Mouse (Mus musculus): ENCODE data around the gene She. TPM values are rescaled to one million over a fixed set of nuclear protein-coding genes. Genes with fewer than 3 reads are reported as not detected.

The She gene
- polyA plus RNA-seq, 1 experiment from 2014 or later, result 3.6 TPM

GRCm38 (mm10) chr3:89892517-89893106 is 61.4 kb downstream of the She start:
- H3K9ac ChIP-seq, result no peak overlapping the region
- no peak overlapping the region for H3K4me3 ChIP-seq (replicated peaks)
- ATAC-seq (ENCODE audit: insufficient read depth, low FRiP score, low read depth), result no peak
- no peaks in the 10 kb centered on the region for H3K36me3 ChIP-seq
- H3K27ac ChIP-seq, result no peak overlapping the region
- H3K4me2 ChIP-seq, result no peak overlapping the region
- H3K4me1 ChIP-seq, result no peaks in the 10 kb centered on the region
- H3K9me3 ChIP-seq, result no peaks in the 10 kb centered on the region
- H3K27me3 ChIP-seq (replicated peaks), result no peaks in the 10 kb centered on the region
- 87% methylated on average over 5 of the region's 5 CpGs for WGBS

GRCm38 (mm10) chr3:89896571-89896970 is 65.4 kb downstream of the She start:
- ATAC-seq (ENCODE audit: insufficient read depth, low FRiP score, low read depth), result no peak
- WGBS, result 37% methylated on average over 5 of the region's 5 CpGs
- Histone ChIP-seq H3K4me3 (replicated peaks) (no peak overlapping the region), H3K4me2 (no peak overlapping the region), H3K36me3 (no peaks in the 10 kb centered on the region), H3K27ac (peak overlapping the region; percentile 42), H3K27me3 (replicated peaks) (no peaks in the 10 kb centered on the region), H3K4me1 (peaks cover 8% of the 10 kb centered on the region), H3K9me3 (no peaks in the 10 kb centered on the region), H3K9ac (no peak overlapping the region)

- 64% methylated on average over 8 of the region's 8 CpGs for WGBS
- Histone ChIP-seq H3K9me3 (no peaks in the 10 kb centered on the region), H3K9ac (no peak overlapping the region), H3K36me3 (no peaks in the 10 kb centered on the region), H3K4me2 (no peak overlapping the region), H3K4me3 (replicated peaks) (no peak overlapping the region), H3K27me3 (replicated peaks) (no peaks in the 10 kb centered on the region), H3K27ac (no peak overlapping the region; the same call in 1 of the 2 replicates), H3K4me1 (peaks cover 8% of the 10 kb centered on the region)
- ATAC-seq (ENCODE audit: insufficient read depth, low FRiP score, low read depth), result no peak
Observed at GRCm38 (mm10) chr3:89897204-89897796, 66.1 kb downstream of the She start.

DNA sequence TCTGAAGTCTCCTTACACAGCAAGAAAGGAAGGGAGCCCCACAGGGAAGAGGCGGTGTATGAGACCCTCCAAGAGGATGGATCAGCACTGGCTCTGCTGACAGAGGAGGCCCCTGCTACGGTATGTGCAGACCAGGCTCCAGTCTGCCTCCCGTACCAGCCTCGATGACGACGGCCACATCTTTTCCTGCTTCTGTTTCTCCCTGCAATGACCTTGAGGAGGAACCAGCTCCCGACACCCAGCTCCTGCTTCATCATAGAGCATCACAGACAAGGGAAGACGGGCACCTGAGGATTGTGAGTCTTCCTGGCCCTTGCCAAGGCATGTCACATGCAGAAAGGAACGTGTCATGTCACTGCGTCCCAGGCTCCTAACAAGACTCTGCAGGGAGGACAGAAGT is 66.8 kb downstream of the She start:
- H3K27ac ChIP-seq, result no peak overlapping the region
- H3K9me3 ChIP-seq, result no peaks in the 10 kb centered on the region
- ATAC-seq (ENCODE audit: insufficient read depth, low FRiP score, low read depth), result no peak
- no peak overlapping the region for H3K9ac ChIP-seq
- H3K4me3 ChIP-seq (replicated peaks), result no peak overlapping the region
- no peaks in the 10 kb centered on the region for H3K27me3 ChIP-seq (replicated peaks)
- WGBS, result 75% methylated on average over 10 of the region's 10 CpGs
- H3K4me1 ChIP-seq, result peaks cover 8% of the 10 kb centered on the region
- no peaks in the 10 kb centered on the region for H3K36me3 ChIP-seq
- no peak overlapping the region for H3K4me2 ChIP-seq

- Histone ChIP-seq H3K4me2 (no peak overlapping the region), H3K9me3 (no peaks in the 10 kb centered on the region), H3K9ac (no peak overlapping the region), H3K27ac (no peak overlapping the region), H3K4me3 (replicated peaks) (no peak overlapping the region), H3K27me3 (replicated peaks) (no peaks in the 10 kb centered on the region), H3K4me1 (peaks cover 8% of the 10 kb centered on the region), H3K36me3 (no peaks in the 10 kb centered on the region)
- 59% methylated on average over 5 of the region's 5 CpGs for WGBS
- no peak for ATAC-seq (ENCODE audit: insufficient read depth, low FRiP score, low read depth)
Observed at GRCm38 (mm10) chr3:89898870-89899510, 67.8 kb downstream of the She start.

GRCm38 (mm10) chr3:89899511-89899908 is 68.3 kb downstream of the She start:
- Histone ChIP-seq H3K4me3 (replicated peaks) (no peak overlapping the region), H3K4me1 (peaks cover 8% of the 10 kb centered on the region), H3K4me2 (no peak overlapping the region), H3K9ac (no peak overlapping the region), H3K36me3 (no peaks in the 10 kb centered on the region), H3K27ac (no peak overlapping the region), H3K9me3 (no peaks in the 10 kb centered on the region), H3K27me3 (replicated peaks) (no peaks in the 10 kb centered on the region)
- ATAC-seq (ENCODE audit: insufficient read depth, low FRiP score, low read depth), result no peak
- WGBS, result 66% methylated on average over 8 of the region's 8 CpGs

DNA sequence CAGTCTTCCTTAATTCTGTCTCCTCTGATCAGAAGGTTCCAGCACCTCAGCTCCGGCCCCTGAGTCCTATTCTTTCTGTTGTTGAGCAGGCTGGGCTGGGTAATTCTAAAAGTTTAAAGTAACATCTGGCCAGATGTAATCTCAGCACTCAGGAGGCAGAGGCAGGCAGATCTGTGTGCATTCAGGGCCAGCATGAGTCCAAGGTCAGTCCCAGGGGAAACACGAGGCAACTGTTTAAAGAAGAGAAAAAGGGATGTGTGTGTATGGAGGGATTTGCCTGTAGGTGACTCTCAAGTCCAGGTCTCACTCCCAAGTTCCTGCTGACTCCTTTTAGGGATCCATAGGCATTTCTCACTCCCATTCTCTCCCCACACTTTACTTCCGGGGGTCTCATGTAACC is 76.7 kb downstream of the She start:
- peaks cover 5% of the 10 kb centered on the region; the same call in 1 of the 2 replicates for H3K27me3 ChIP-seq (replicated peaks)
- no peak overlapping the region for H3K27ac ChIP-seq
- no peak overlapping the region for H3K4me2 ChIP-seq
- H3K9me3 ChIP-seq, result no peaks in the 10 kb centered on the region
- no peaks in the 10 kb centered on the region for H3K36me3 ChIP-seq
- ATAC-seq (ENCODE audit: insufficient read depth, low FRiP score, low read depth), result no peak
- no peak overlapping the region for H3K9ac ChIP-seq
- whole genome bisulfite sequencing, result 76% methylated on average over 3 of the region's 3 CpGs
- no peak overlapping the region for H3K4me3 ChIP-seq (replicated peaks)
- H3K4me1 ChIP-seq, result 0 out of 2 replicates have a peak, but pooled peaks cover 9% of the 10 kb centered on the region

Other genes starting within 250 kb of the She start
- gene Adar, start 116.3 kb upstream of the She start, polyA plus RNA-seq (2015; fragmentation: Nextera tagmentation; extraction: Ambion mirVana), result 10.3 and 13.3 TPM in 2 replicates
- 1.4 and 1.6 TPM in 2 replicates for gene Chrnb2, start 66.7 kb upstream of the She start, polyA plus RNA-seq (2015; fragmentation: Nextera tagmentation; extraction: Ambion mirVana)
- gene Ube2q1, start 57.8 kb upstream of the She start, polyA plus RNA-seq (2015; fragmentation: Nextera tagmentation; extraction: Ambion mirVana), result 11.2 and 11.7 TPM in 2 replicates
- 3.2 TPM in 2 replicates for gene Il6ra, start 81.8 kb downstream of the She start, polyA plus RNA-seq (2015; fragmentation: Nextera tagmentation; extraction: Ambion mirVana)
- gene Atp8b2, start 132.1 kb downstream of the She start, polyA plus RNA-seq (2015; fragmentation: Nextera tagmentation; extraction: Ambion mirVana), result 12.7 and 13.4 TPM in 2 replicates
- 122 and 135 TPM in 2 replicates for gene Hax1, start 167.4 kb downstream of the She start, polyA plus RNA-seq (2015; fragmentation: Nextera tagmentation; extraction: Ambion mirVana)
- 163 and 166 TPM in 2 replicates for gene 4933434E20Rik, start 220.3 kb downstream of the She start, polyA plus RNA-seq (2015; fragmentation: Nextera tagmentation; extraction: Ambion mirVana)
- 170 and 189 TPM in 2 replicates for gene Ubap2l, start 221.3 kb downstream of the She start, polyA plus RNA-seq (2015; fragmentation: Nextera tagmentation; extraction: Ambion mirVana)
- 505 and 543 TPM in 2 replicates for gene Tpm3, start 241.3 kb downstream of the She start, polyA plus RNA-seq (2015; fragmentation: Nextera tagmentation; extraction: Ambion mirVana)

All from stomach, embryonic 15.5 days (tissue).